Mouse (Mus musculus) kidney, adult 2 months (tissue): ENCODE measurements around the gene Trim58. TPM values are rescaled to one million over a fixed set of nuclear protein-coding genes. Genes with fewer than 3 reads are reported as not detected.

ENCODE experiments used
- DNase-seq: peaks from one replicate; pipeline ENCODE4 v3.0.0; 2021
- H3K27ac ChIP-seq: fragments of 200-500 bp; 2 replicates; pipeline ENCODE4 v1.5.1; 2012; ENCODE audit warnings: low read depth, low read length, control low read depth, inconsistent platforms; ENCODE audit not compliant: insufficient read depth
- H3K27me3 ChIP-seq: fragments of 200-500 bp; replicated peaks from 2 replicates; pipeline ENCODE4 v1.6.1; 2012; ENCODE audit warnings: mild to moderate bottlenecking, moderate library complexity, low read length, inconsistent platforms; ENCODE audit not compliant: control insufficient read depth, insufficient read depth
- H3K36me3 ChIP-seq: fragments of 200-500 bp; 2 replicates; pipeline ENCODE4 v1.6.1; 2012; ENCODE audit warnings: mild to moderate bottlenecking, moderate library complexity, low read length, inconsistent platforms; ENCODE audit not compliant: control insufficient read depth, insufficient read depth
- H3K4me1 ChIP-seq: fragments of 200-500 bp; 2 replicates; pipeline ENCODE4 v1.6.1; 2011; ENCODE audit warnings: low read length; ENCODE audit not compliant: control insufficient read depth, insufficient read depth
- H3K4me3 ChIP-seq: fragments of 200-500 bp; 2 replicates; pipeline ENCODE4 v1.5.1; 2011; ENCODE audit warnings: mild to moderate bottlenecking, low read depth, low read length, control low read depth; ENCODE audit not compliant: insufficient read depth
- CTCF ChIP-seq: fragments of 200-500 bp; conservative IDR thresholded peaks from 2 replicates; pipeline ENCODE4 v1.5.1; 2011; ENCODE audit warnings: low read depth, mild to moderate bottlenecking, control low read depth, low read length, moderate library complexity, mixed read lengths; ENCODE audit not compliant: insufficient read depth, insufficient read length
- POLR2A ChIP-seq: fragments of 200-500 bp; IDR thresholded peaks from one replicate; pipeline ENCODE4 v1.6.1; 2011; ENCODE audit warnings: low read depth, low read length, control low read depth
- WGBS: fragments of 180-500 bp; shearing (Covaris S2); methylation state at CpG from one replicate; pipeline ENCODE4 v1.1.7; 2018; 5-methylcytosine and 5-hydroxymethylcytosine counted together
- polyA plus RNA-seq: library from polyadenylated mRNA; depleted of rRNA; stranded (reverse); fragments of >200 nt; gene quantifications from 2 replicates; pipeline ENCODE4 v1.2.3, GENCODE M21; 2012

Trim58 gene
- polyA plus RNA-seq, 1 experiment, result not detected

GRCm38 (mm10) chr11:58626146-58626545, 14.1 kb upstream of the Trim58 start:
- no peak overlapping the region for H3K4me3 ChIP-seq
- no peaks in the 10 kb centered on the region for H3K36me3 ChIP-seq
- TF ChIP-seq CTCF (no peak), POLR2A (no peak)
- H3K27ac ChIP-seq, result no peak overlapping the region
- no peaks in the 10 kb centered on the region for H3K4me1 ChIP-seq
- DNase-seq, result no peak
- WGBS, result 43% methylated on average over 4 of the region's 4 CpGs
- no peaks in the 10 kb centered on the region for H3K27me3 ChIP-seq

GRCm38 (mm10) chr11:58630401-58630800, 9.9 kb upstream of the Trim58 start, which contains the start of gene Olfr323:
Olfr323 (minus strand) TSS chr11:58630501.
- DNase-seq, result no peak

GRCm38 (mm10) chr11:58634878-58635277, 5.4 kb upstream of the Trim58 start:
- no peak for DNase-seq
- Histone ChIP-seq H3K4me1 (no peaks in the 10 kb centered on the region), H3K4me3 (no peak overlapping the region), H3K36me3 (no peaks in the 10 kb centered on the region), H3K27me3 (no peaks in the 10 kb centered on the region), H3K27ac (no peak overlapping the region)
- WGBS, result 59% methylated on average over 4 of the region's 4 CpGs
- TF ChIP-seq POLR2A (no peak), CTCF (no peak)

More at GRCm38 (mm10) chr11:58630401-58630800, 9.9 kb upstream of the Trim58 start, which contains the start of gene Olfr323:
- Histone ChIP-seq H3K27me3 (no peaks in the 10 kb centered on the region), H3K27ac (no peak within 1 kb of the TSS), H3K4me1 (no peaks in the 10 kb centered on the region), H3K4me3 (no peak within 1 kb of the TSS), H3K36me3 (no peaks in the 10 kb centered on the region)
- WGBS, result 79% methylated on average over 5 of the region's 5 CpGs
- TF ChIP-seq CTCF (no peak), POLR2A (no peak)

- Histone ChIP-seq H3K36me3 (no peaks in the 10 kb centered on the region), H3K4me1 (no peaks in the 10 kb centered on the region), H3K27ac (no peak overlapping the region), H3K27me3 (no peaks in the 10 kb centered on the region), H3K4me3 (no peak overlapping the region)
- WGBS, result 11% methylated on average over 3 of the region's 4 CpGs
- DNase-seq, result peak; percentile 17
- peak; percentile 78 for TF ChIP-seq CTCF
- TF ChIP-seq POLR2A, result no peak
Observed at GRCm38 (mm10) chr11:58636376-58636977, 3.8 kb upstream of the Trim58 start.

- Histone ChIP-seq H3K36me3 (no peaks in the 10 kb centered on the region), H3K27me3 (no peaks in the 10 kb centered on the region), H3K4me1 (no peaks in the 10 kb centered on the region), H3K27ac (no peak overlapping the region), H3K4me3 (no peak overlapping the region)
- WGBS, result 30% methylated on average over 7 of the region's 7 CpGs
- TF ChIP-seq CTCF (no peak), POLR2A (no peak)
- DNase-seq, result no peak
Observed at GRCm38 (mm10) chr11:58638176-58638701, 2.0 kb upstream of the Trim58 start.

- TF ChIP-seq POLR2A (no peak), CTCF (no peak)
- WGBS, result 36% methylated on average over 14 of the region's 14 CpGs
- Histone ChIP-seq H3K4me3 (no peak overlapping the region), H3K27me3 (no peaks in the 10 kb centered on the region), H3K27ac (no peak overlapping the region), H3K4me1 (no peaks in the 10 kb centered on the region), H3K36me3 (no peaks in the 10 kb centered on the region)
- DNase-seq, result no peak
Observed at GRCm38 (mm10) chr11:58641057-58641456, 792 bp downstream of the Trim58 start.

GRCm38 (mm10) chr11:58641638-58642358, 1.5 kb downstream of the Trim58 start:
- TF ChIP-seq POLR2A (no peak), CTCF (no peak)
- 90% methylated on average over 13 of the region's 13 CpGs for WGBS
- Histone ChIP-seq H3K36me3 (no peaks in the 10 kb centered on the region), H3K27me3 (no peaks in the 10 kb centered on the region), H3K4me1 (no peaks in the 10 kb centered on the region), H3K4me3 (no peak overlapping the region), H3K27ac (no peak overlapping the region)
- DNase-seq, result no peak
